Mouse (Mus musculus) liver, embryonic 14.5 days (tissue): Measurements from ENCODE around the gene Rabl6. TPM values are rescaled to one million over a fixed set of nuclear protein-coding genes. Genes with fewer than 3 reads are reported as not detected.

Experiments
- ATAC-seq: fragments of 200-750 bp; cut with Nextera tagmentation; 2 replicates; pipeline ENCODE4 v1.8.0; 2017; ENCODE audit warnings: moderate number of reproducible peaks, mild to moderate bottlenecking, moderate library complexity; ENCODE audit not compliant: insufficient read depth
- DNase-seq, 3 experiments: peaks; one replicate each; pipeline ENCODE4 v3.0.0-alpha.2; 2012 to 2013; ENCODE audit warnings: low read depth in 3 of 3, low spot score in 3 of 3
- H3K27ac ChIP-seq: fragments of 300-500 bp; sonication (generic); 2 replicates; pipeline ENCODE4 v1.5.1; 2014; ENCODE audit warnings: moderate library complexity, mild to moderate bottlenecking, control low read depth, inconsistent platforms
- H3K27me3 ChIP-seq: fragments of 300-500 bp; sonication (generic); 2 replicates; pipeline ENCODE4 v1.6.1; 2014; ENCODE audit warnings: mild to moderate bottlenecking, low read length, moderate library complexity; ENCODE audit not compliant: control insufficient read depth, insufficient read depth
- H3K36me3 ChIP-seq: fragments of 300-500 bp; sonication (generic); replicated peaks from 2 replicates; pipeline ENCODE4 v1.6.1; 2014; ENCODE audit warnings: low read depth; ENCODE audit not compliant: control insufficient read depth, insufficient read depth
- H3K4me1 ChIP-seq, 2 experiments: fragments of 200-500 bp in 1 of 2; fragments of 300-500 bp in 1 of 2; sonication (generic) in 1 of 2; replicated peaks; 2 replicates each; pipeline ENCODE4 v1.6.1; 2012 to 2014; ENCODE audit warnings: antibody characterized with exemption in 1 of 2, inconsistent platforms in 1 of 2, low read length in 1 of 2; ENCODE audit not compliant: control insufficient read depth in 2 of 2, insufficient read depth in 2 of 2
- H3K4me2 ChIP-seq: fragments of 300-500 bp; sonication (generic); 2 replicates; pipeline ENCODE4 v1.6.1; 2014; ENCODE audit warnings: low read depth, mild to moderate bottlenecking, control low read depth, moderate library complexity
- H3K4me3 ChIP-seq, 2 experiments: fragments of 200-500 bp in 1 of 2; fragments of 300-500 bp in 1 of 2; sonication (generic) in 1 of 2; 2 replicates each; pipeline ENCODE4 v1.5.1; 2012 to 2014; ENCODE audit warnings: low read depth in 2 of 2, low read length in 2 of 2, mild to moderate bottlenecking in 2 of 2, control low read depth in 1 of 2, inconsistent platforms in 1 of 2, moderate library complexity in 1 of 2; ENCODE audit not compliant: insufficient read depth in 1 of 2
- H3K9ac ChIP-seq: fragments of 300-500 bp; sonication (generic); replicated peaks from 2 replicates; pipeline ENCODE4 v1.6.1; 2014; ENCODE audit warnings: mild to moderate bottlenecking, control low read depth, moderate library complexity
- H3K9me3 ChIP-seq: fragments of 300-500 bp; sonication (generic); 2 replicates; pipeline ENCODE4 v1.6.1; 2016; ENCODE audit warnings: low read length, mixed read lengths; ENCODE audit not compliant: control insufficient read depth
- CTCF ChIP-seq: IDR thresholded peaks from 2 replicates; pipeline ENCODE4 v1.5.1; 2016; ENCODE audit warnings: antibody characterized with exemption, low read depth, control low read depth
- EP300 ChIP-seq: IDR thresholded peaks from 2 replicates; pipeline ENCODE4 v1.6.1; 2016; ENCODE audit warnings: antibody characterized with exemption, low read depth
- WGBS: fragments of 180-500 bp; shearing (Covaris S2); extraction: QIAGEN DNeasy Blood & Tissue Kit; methylation state at CpG from one replicate; pipeline ENCODE4 v1.1.7; 2014; ENCODE audit not compliant: insufficient replicate concordance; 5-methylcytosine and 5-hydroxymethylcytosine counted together
- polyA plus RNA-seq, 2 experiments: library from polyadenylated mRNA; depleted of rRNA in 1 of 2; stranded (reverse) in 1 of 2; unstranded in 1 of 2; fragments of >200 nt; fragmentation: Nextera tagmentation in 1 of 2; extraction: Ambion mirVana in 1 of 2; gene quantifications; 2 replicates each; pipeline versions ENCODE4 v1.2.1 to v1.2.3; 2012 to 2014

Rabl6 gene
- polyA plus RNA-seq (2012; rRNA removed) (19.0 and 21.5 TPM in 2 replicates), polyA plus RNA-seq (2014; fragmentation: Nextera tagmentation; extraction: Ambion mirVana) (18.6 and 19.7 TPM in 2 replicates)

GRCm38 (mm10) chr2:25607761-25608622 is at the start of gene Rabl6:
TSS of gene Rabl6 (minus strand) at chr2:25608521.
- Histone ChIP-seq H3K4me3 (peak within 1 kb of the TSS; percentile 75 to 88), H3K27ac (peak within 1 kb of the TSS; percentile 24), H3K27me3 (no peaks in the 10 kb centered on the region), H3K9me3 (no peaks in the 10 kb centered on the region), H3K36me3 (no peaks in the 10 kb centered on the region), H3K9ac (peak within 1 kb of the TSS; percentile 83), H3K4me2 (peak within 1 kb of the TSS; percentile 80), H3K4me1 (peaks cover 15 to 16% of the 10 kb centered on the region in 2 experiments)
- under 1% methylated on average over 80 of the region's 80 CpGs for WGBS
- ATAC-seq (peak; percentile 83), DNase-seq (peak; percentile 71 to 75 (median 74))
- TF ChIP-seq CTCF: no peak
- TF ChIP-seq EP300: no peak

- no peak within 1 kb of the TSS for H3K4me2 ChIP-seq
- no peaks in the 10 kb centered on the region; the same call in 1 of the 2 replicates for H3K27me3 ChIP-seq
- no peak within 1 kb of the TSS for H3K4me3 ChIP-seq
- no peak within 1 kb of the TSS for H3K9ac ChIP-seq
- no peak within 1 kb of the TSS for H3K27ac ChIP-seq
- TF ChIP-seq EP300 (no peak), CTCF (no peak)
- H3K9me3 ChIP-seq: no peaks in the 10 kb centered on the region
- H3K36me3 ChIP-seq: no peaks in the 10 kb centered on the region
- H3K4me1 ChIP-seq: no peaks in the 10 kb centered on the region
- no peak for DNase-seq
- ATAC-seq: no peak
These were observed 49.3 kb upstream of the Rabl6 start, which contains the start of gene Lcn5 for GRCm38 (mm10) chr2:25657652-25658051. TSS of gene Lcn5 (plus strand) at chr2:25657952.

- H3K27me3 ChIP-seq: no peaks in the 10 kb centered on the region; the same call in 1 of the 2 replicates
- no peak overlapping the region for H3K4me3 ChIP-seq
- no peaks in the 10 kb centered on the region for H3K9me3 ChIP-seq
- no peaks in the 10 kb centered on the region for H3K36me3 ChIP-seq
- H3K9ac ChIP-seq: no peak overlapping the region
- DNase-seq (no peak), ATAC-seq (no peak)
- WGBS: 64% methylated on average over 4 of the region's 4 CpGs
- H3K27ac ChIP-seq: no peak overlapping the region
- H3K4me1 ChIP-seq: no peaks in the 10 kb centered on the region
- no peak overlapping the region for H3K4me2 ChIP-seq
- TF ChIP-seq EP300 (no peak), CTCF (no peak)
These were observed 48.9 kb upstream of the Rabl6 start for GRCm38 (mm10) chr2:25657246-25657645.

- ATAC-seq (no peak), DNase-seq (no peak)
- Histone ChIP-seq H3K4me3 (no peak overlapping the region), H3K9ac (no peak overlapping the region), H3K27ac (no peak overlapping the region), H3K4me2 (no peak overlapping the region), H3K4me1 (no peaks in the 10 kb centered on the region), H3K9me3 (no peaks in the 10 kb centered on the region), H3K27me3 (no peaks in the 10 kb centered on the region; the same call in 1 of the 2 replicates), H3K36me3 (no peaks in the 10 kb centered on the region)
- WGBS: 56% methylated on average over 4 of the region's 4 CpGs
- no peak for TF ChIP-seq CTCF
- no peak for TF ChIP-seq EP300
These were observed 48.4 kb upstream of the Rabl6 start for GRCm38 (mm10) chr2:25656691-25657090.

- Histone ChIP-seq H3K4me2 (no peak overlapping the region), H3K4me3 (no peak overlapping the region), H3K27ac (no peak overlapping the region), H3K27me3 (no peaks in the 10 kb centered on the region; the same call in 1 of the 2 replicates), H3K9ac (no peak overlapping the region), H3K4me1 (no peaks in the 10 kb centered on the region), H3K36me3 (no peaks in the 10 kb centered on the region), H3K9me3 (no peaks in the 10 kb centered on the region)
- WGBS: 28% methylated on average over 1 of the region's 1 CpGs
- TF ChIP-seq EP300 (no peak), CTCF (no peak)
- ATAC-seq: no peak
- no peak for DNase-seq
These were observed 46.2 kb upstream of the Rabl6 start for GRCm38 (mm10) chr2:25654502-25654901.
